Mouse (Mus musculus) bone marrow, adult 2 months (tissue): Measurements from ENCODE around the gene Apopt1. TPM values are rescaled to one million over a fixed set of nuclear protein-coding genes. Genes with fewer than 3 reads are reported as not detected.

Source experiments
- H3K27ac ChIP-seq: fragments of 200-500 bp; 2 replicates; pipeline ENCODE4 v1.5.1; 2012; ENCODE audit warnings: low read depth, mild to moderate bottlenecking, control low read depth, inconsistent platforms, low read length; ENCODE audit not compliant: control insufficient read depth, poor library complexity, insufficient read depth
- H3K4me1 ChIP-seq: fragments of 200-500 bp; 2 replicates; pipeline ENCODE4 v1.6.1; 2011; ENCODE audit warnings: low read length; ENCODE audit not compliant: control insufficient read depth, insufficient read depth
- H3K4me3 ChIP-seq: fragments of 200-500 bp; replicated peaks from 2 replicates; pipeline ENCODE3; 2011; ENCODE audit warnings: mild to moderate bottlenecking, low read depth, low read length, control low read depth; ENCODE audit not compliant: control insufficient read depth
- CTCF ChIP-seq: fragments of 200-500 bp; IDR thresholded peaks from 2 replicates; pipeline ENCODE4 v1.5.1; 2011; ENCODE audit warnings: low read length, control low read depth; ENCODE audit not compliant: control insufficient read depth, insufficient read depth
- POLR2A ChIP-seq: fragments of 200-500 bp; IDR thresholded peaks from 2 replicates; pipeline ENCODE4 v1.6.1; 2011; ENCODE audit warnings: low read depth, mild to moderate bottlenecking, control low read depth, low read length, borderline replicate concordance; ENCODE audit not compliant: control insufficient read depth
- WGBS: fragments of 180-500 bp; shearing (Covaris S2); methylation state at CpG from one replicate; pipeline ENCODE4 v1.1.7; 2018; 5-methylcytosine and 5-hydroxymethylcytosine counted together
- polyA plus RNA-seq: library from polyadenylated mRNA; stranded (reverse); fragments of >200 nt; gene quantifications from 2 replicates; pipeline ENCODE4 v1.2.4, GENCODE M21; 2011; ENCODE audit warnings: low replicate concordance; ENCODE audit not compliant: missing spikeins, insufficient read depth, insufficient read length

Gene Apopt1
- polyA plus RNA-seq, 1 experiment: 15.1 TPM

- H3K27ac ChIP-seq: no peak overlapping the region
- TF ChIP-seq POLR2A (no peak), CTCF (no peak)
- H3K4me1 ChIP-seq: no peaks in the 10 kb centered on the region
- 65% methylated on average over 9 of the region's 9 CpGs for WGBS
- H3K4me3 ChIP-seq: no peak overlapping the region
These were observed 40.3 kb downstream of the Apopt1 start for GRCm38 (mm10) chr12:111753347-111753746.

GRCm38 (mm10) chr12:111754710-111755109, 41.6 kb downstream of the Apopt1 start:
- Histone ChIP-seq H3K4me1 (no peaks in the 10 kb centered on the region), H3K27ac (no peak overlapping the region), H3K4me3 (no peak overlapping the region)
- no peak for TF ChIP-seq CTCF
- no peak for TF ChIP-seq POLR2A

GRCm38 (mm10) chr12:111755231-111755630, 42.2 kb downstream of the Apopt1 start:
- no peak overlapping the region for H3K27ac ChIP-seq
- H3K4me3 ChIP-seq: no peak overlapping the region
- no peaks in the 10 kb centered on the region for H3K4me1 ChIP-seq
- no peak for TF ChIP-seq CTCF
- no peak for TF ChIP-seq POLR2A
- WGBS: 45% methylated on average over 2 of the region's 2 CpGs

- no peak for TF ChIP-seq POLR2A
- no peak for TF ChIP-seq CTCF
- Histone ChIP-seq H3K4me3 (no peak overlapping the region), H3K4me1 (no peaks in the 10 kb centered on the region; the same call in 1 of the 2 replicates), H3K27ac (no peak overlapping the region)
- WGBS: 58% methylated on average over 4 of the region's 4 CpGs
These were observed 43.1 kb downstream of the Apopt1 start for GRCm38 (mm10) chr12:111756082-111756697.

- Histone ChIP-seq H3K27ac (no peak overlapping the region), H3K4me1 (no peaks in the 10 kb centered on the region; the same call in 1 of the 2 replicates), H3K4me3 (no peak overlapping the region)
- TF ChIP-seq CTCF: no peak
- 71% methylated on average over 5 of the region's 5 CpGs for WGBS
These were observed 43.6 kb downstream of the Apopt1 start for GRCm38 (mm10) chr12:111756698-111757082.

- Histone ChIP-seq H3K4me1 (peaks cover 1% of the 10 kb centered on the region), H3K27ac (no peak overlapping the region), H3K4me3 (peak overlapping the region; percentile 81)
- TF ChIP-seq CTCF (no peak), POLR2A (no peak)
- 56% methylated on average over 10 of the region's 10 CpGs for WGBS
These were observed 44.7 kb downstream of the Apopt1 start for GRCm38 (mm10) chr12:111757561-111758325.

- Histone ChIP-seq H3K4me3 (peak within 1 kb of the TSS; percentile 81), H3K27ac (peak within 1 kb of the TSS; percentile 78), H3K4me1 (peaks cover 1% of the 10 kb centered on the region)
- no peak for TF ChIP-seq CTCF
- TF ChIP-seq POLR2A: peak; percentile 47; the same call in 1 of the 2 replicates
- WGBS: under 1% methylated on average over 84 of the region's 85 CpGs
These were observed 45.5 kb downstream of the Apopt1 start, which contains the start of gene Klc1 for GRCm38 (mm10) chr12:111758381-111759175. Gene Klc1, plus strand, starts transcription at chr12:111758849.

- Histone ChIP-seq H3K27ac (peak overlapping the region; percentile 78), H3K4me1 (peaks cover 1% of the 10 kb centered on the region), H3K4me3 (peak overlapping the region; percentile 81)
- TF ChIP-seq CTCF (no peak), POLR2A (no peak)
- 9% methylated on average over 35 of the region's 35 CpGs for WGBS
These were observed 46.4 kb downstream of the Apopt1 start for GRCm38 (mm10) chr12:111759176-111760061.
